Mouse (Mus musculus): ENCODE data around the gene Ank2. TPM values are rescaled to one million over a fixed set of nuclear protein-coding genes. Genes with fewer than 3 reads are reported as not detected.

The Ank2 gene
- polyA plus RNA-seq, 1 experiment from 2014 or later, result 5.1 TPM

- ATAC-seq, result no peak
- TF ChIP-seq EP300 (IDR thresholded peaks at IDR 0.05; ENCODE audit: low read depth) (no peak), CTCF (IDR thresholded peaks at IDR 0.05; ENCODE audit: low read depth) (no peak)
- no peak for DNase-seq
- no peaks in the 10 kb centered on the region for H3K27me3 ChIP-seq (ENCODE audit: insufficient read depth, low read length)
- peak overlapping the region; percentile 53; the same call in 1 of the 2 replicates for H3K4me2 ChIP-seq (ENCODE audit: low read depth, low read length)
- H3K4me3 ChIP-seq (ENCODE audit: low read depth, low read length), result no peak overlapping the region
- no peak overlapping the region for H3K9ac ChIP-seq (replicated peaks)
- H3K27ac ChIP-seq (ENCODE audit: low read depth), result no peak overlapping the region
- 31% methylated on average over 8 of the region's 8 CpGs for WGBS (ENCODE audit: insufficient replicate concordance)
- H3K9me3 ChIP-seq (ENCODE audit: low read length), result no peaks in the 10 kb centered on the region
- H3K36me3 ChIP-seq (replicated peaks; ENCODE audit: insufficient read depth, low read length), result no peaks in the 10 kb centered on the region
- no peaks in the 10 kb centered on the region for H3K4me1 ChIP-seq (ENCODE audit: insufficient read depth)
Observed at GRCm38 (mm10) chr3:126998742-126999112, 500.4 kb downstream of the Ank2 start.

- Histone ChIP-seq H3K4me1 (ENCODE audit: insufficient read depth) (no peaks in the 10 kb centered on the region), H3K9ac (replicated peaks) (no peak overlapping the region), H3K4me2 (ENCODE audit: low read depth, low read length) (peak overlapping the region; percentile 53), H3K36me3 (replicated peaks; ENCODE audit: insufficient read depth, low read length) (no peaks in the 10 kb centered on the region), H3K27ac (ENCODE audit: low read depth) (no peak overlapping the region), H3K4me3 (ENCODE audit: low read depth, low read length) (no peak overlapping the region), H3K9me3 (ENCODE audit: low read length) (no peaks in the 10 kb centered on the region), H3K27me3 (ENCODE audit: insufficient read depth, low read length) (no peaks in the 10 kb centered on the region)
- no peak for TF ChIP-seq EP300 (IDR thresholded peaks at IDR 0.05; ENCODE audit: low read depth)
- TF ChIP-seq CTCF (IDR thresholded peaks at IDR 0.05; ENCODE audit: low read depth), result no peak
- DNase-seq (no peak), ATAC-seq (no peak)
- WGBS (ENCODE audit: insufficient replicate concordance), result 30% methylated on average over 12 of the region's 12 CpGs
Observed at GRCm38 (mm10) chr3:126998008-126998741, 501.0 kb downstream of the Ank2 start.

GRCm38 (mm10) chr3:126997391-126998007 lies 501.7 kb downstream of the Ank2 start:
- Histone ChIP-seq H3K9me3 (ENCODE audit: low read length) (no peaks in the 10 kb centered on the region), H3K36me3 (replicated peaks; ENCODE audit: insufficient read depth, low read length) (no peaks in the 10 kb centered on the region), H3K27ac (ENCODE audit: low read depth) (no peak overlapping the region), H3K27me3 (ENCODE audit: insufficient read depth, low read length) (no peaks in the 10 kb centered on the region), H3K9ac (replicated peaks) (no peak overlapping the region), H3K4me1 (ENCODE audit: insufficient read depth) (no peaks in the 10 kb centered on the region), H3K4me3 (ENCODE audit: low read depth, low read length) (no peak overlapping the region), H3K4me2 (ENCODE audit: low read depth, low read length) (peak overlapping the region; percentile 53)
- 24% methylated on average over 17 of the region's 17 CpGs for WGBS (ENCODE audit: insufficient replicate concordance)
- DNase-seq (no peak), ATAC-seq (no peak)
- TF ChIP-seq CTCF (IDR thresholded peaks at IDR 0.05; ENCODE audit: low read depth) (peak; percentile 42), EP300 (IDR thresholded peaks at IDR 0.05; ENCODE audit: low read depth) (no peak)

DNA sequence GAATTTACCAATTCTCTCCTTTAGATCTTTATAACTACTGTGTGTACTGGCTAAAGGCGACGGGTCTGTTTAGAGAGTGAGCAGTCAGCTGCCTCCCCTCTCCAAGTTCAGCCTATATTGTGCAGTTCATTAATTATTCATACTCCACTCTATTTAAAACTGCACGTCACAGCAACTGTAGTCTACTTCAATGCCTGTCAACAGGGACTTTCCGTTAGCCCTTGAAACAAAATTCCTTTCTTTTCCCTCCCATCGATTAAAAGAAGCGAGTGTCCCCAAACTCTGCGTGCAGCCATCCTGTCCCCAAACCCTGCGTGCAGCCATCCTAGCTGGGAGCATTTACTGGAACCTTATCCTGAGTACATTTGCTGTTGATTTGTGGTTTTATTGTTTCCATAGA lies 502.4 kb downstream of the Ank2 start:
- no peak overlapping the region for H3K27ac ChIP-seq (ENCODE audit: low read depth)
- H3K4me3 ChIP-seq (ENCODE audit: low read depth, low read length), result no peak overlapping the region
- TF ChIP-seq EP300 (IDR thresholded peaks at IDR 0.05; ENCODE audit: low read depth), result no peak
- no peak for TF ChIP-seq CTCF (IDR thresholded peaks at IDR 0.05; ENCODE audit: low read depth)
- H3K9ac ChIP-seq (replicated peaks), result no peak overlapping the region
- 83% methylated on average over 8 of the region's 8 CpGs for WGBS (ENCODE audit: insufficient replicate concordance)
- H3K36me3 ChIP-seq (replicated peaks; ENCODE audit: insufficient read depth, low read length), result no peaks in the 10 kb centered on the region
- no peaks in the 10 kb centered on the region for H3K4me1 ChIP-seq (ENCODE audit: insufficient read depth)
- H3K9me3 ChIP-seq (ENCODE audit: low read length), result no peaks in the 10 kb centered on the region
- ATAC-seq (no peak), DNase-seq (no peak)
- H3K4me2 ChIP-seq (ENCODE audit: low read depth, low read length), result no peak overlapping the region
- H3K27me3 ChIP-seq (ENCODE audit: insufficient read depth, low read length), result no peaks in the 10 kb centered on the region

GRCm38 (mm10) chr3:126995970-126996369 lies 503.2 kb downstream of the Ank2 start:
- 72% methylated on average over 4 of the region's 4 CpGs for WGBS (ENCODE audit: insufficient replicate concordance)
- no peak overlapping the region for H3K9ac ChIP-seq (replicated peaks)
- no peaks in the 10 kb centered on the region for H3K27me3 ChIP-seq (ENCODE audit: insufficient read depth, low read length)
- no peaks in the 10 kb centered on the region for H3K4me1 ChIP-seq (ENCODE audit: insufficient read depth)
- H3K4me3 ChIP-seq (ENCODE audit: low read depth, low read length), result no peak overlapping the region
- TF ChIP-seq EP300 (IDR thresholded peaks at IDR 0.05; ENCODE audit: low read depth) (no peak), CTCF (IDR thresholded peaks at IDR 0.05; ENCODE audit: low read depth) (peak; percentile 56)
- H3K9me3 ChIP-seq (ENCODE audit: low read length), result no peaks in the 10 kb centered on the region
- H3K27ac ChIP-seq (ENCODE audit: low read depth), result no peak overlapping the region
- ATAC-seq (no peak), DNase-seq (no peak)
- no peaks in the 10 kb centered on the region for H3K36me3 ChIP-seq (replicated peaks; ENCODE audit: insufficient read depth, low read length)
- H3K4me2 ChIP-seq (ENCODE audit: low read depth, low read length), result no peak overlapping the region

DNA sequence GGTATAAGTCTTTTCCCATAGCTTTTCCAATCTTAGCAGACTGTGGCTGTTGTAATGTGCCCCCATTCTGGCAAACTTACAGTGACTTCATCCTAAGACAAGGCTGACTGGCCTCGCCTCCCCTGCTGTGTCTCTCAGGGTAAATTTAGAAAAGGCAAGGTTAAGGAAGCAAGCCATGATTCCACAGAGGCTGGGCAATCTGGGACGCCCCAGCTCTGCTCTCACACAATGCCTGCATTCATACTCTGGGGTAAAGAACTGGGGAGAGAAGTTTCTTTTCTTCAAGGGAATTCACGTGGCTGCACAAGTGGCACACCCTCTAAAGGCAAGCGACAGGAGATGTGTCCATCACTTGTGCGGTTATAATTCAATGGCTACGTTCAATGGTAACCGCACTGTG lies 505.0 kb downstream of the Ank2 start:
- DNase-seq (no peak), ATAC-seq (no peak)
- H3K9ac ChIP-seq (replicated peaks), result no peak overlapping the region
- 80% methylated on average over 7 of the region's 7 CpGs for WGBS (ENCODE audit: insufficient replicate concordance)
- TF ChIP-seq CTCF (IDR thresholded peaks at IDR 0.05; ENCODE audit: low read depth), result no peak
- no peak for TF ChIP-seq EP300 (IDR thresholded peaks at IDR 0.05; ENCODE audit: low read depth)
- H3K4me1 ChIP-seq (ENCODE audit: insufficient read depth), result no peaks in the 10 kb centered on the region
- no peak overlapping the region for H3K4me3 ChIP-seq (ENCODE audit: low read depth, low read length)
- no peaks in the 10 kb centered on the region for H3K27me3 ChIP-seq (ENCODE audit: insufficient read depth, low read length)
- no peaks in the 10 kb centered on the region for H3K9me3 ChIP-seq (ENCODE audit: low read length)
- H3K27ac ChIP-seq (ENCODE audit: low read depth), result no peak overlapping the region
- H3K36me3 ChIP-seq (replicated peaks; ENCODE audit: insufficient read depth, low read length), result no peaks in the 10 kb centered on the region
- no peak overlapping the region for H3K4me2 ChIP-seq (ENCODE audit: low read depth, low read length)

Measured in liver, postnatal 0 days (tissue).